Mouse (Mus musculus) MEL (cell line): ENCODE measurements around the gene Tenm3.

Experiments
- JUND ChIP-seq: IDR thresholded peaks from 2 replicates; pipeline ENCODE4 v1.6.1; 2011; ENCODE audit warnings: low read depth, mild to moderate bottlenecking, improper control_type of control experiment, low read length
- MAFK ChIP-seq: IDR thresholded peaks from 2 replicates; pipeline ENCODE4 v1.6.1; 2011; ENCODE audit warnings: low read depth, mild to moderate bottlenecking, low read length, improper control_type of control experiment, borderline replicate concordance

DNA sequence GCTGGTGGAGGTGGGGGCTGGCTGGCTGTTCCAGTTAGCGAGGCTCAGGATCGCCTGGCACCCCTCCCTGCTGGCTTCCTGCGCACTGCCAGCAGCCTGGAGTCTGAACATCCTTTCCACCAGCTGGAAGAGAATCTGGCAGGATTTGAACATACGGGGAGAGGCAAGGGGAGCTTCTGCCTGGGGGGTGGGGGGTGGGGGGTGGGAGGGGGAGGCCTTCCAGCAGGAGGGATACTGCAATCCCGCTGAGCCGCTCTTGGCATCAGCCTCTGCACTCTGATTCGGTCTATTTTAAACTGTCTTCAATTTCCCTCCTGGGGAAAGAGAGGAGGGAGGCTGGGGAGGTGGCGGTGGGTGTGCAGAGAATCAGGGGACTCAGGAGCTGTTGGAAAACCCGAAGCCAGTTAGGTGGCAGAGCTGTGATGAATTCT, 628.7 kb downstream of the Tenm3 start:
- TF ChIP-seq JUND (no peak), MAFK (no peak)
